Mouse (Mus musculus): ENCODE measurements around the gene Cep85l. TPM values are rescaled to one million over a fixed set of nuclear protein-coding genes. Genes with fewer than 3 reads are reported as not detected.
A peak's percentile ranks its signal among the peaks of the same experiment; 100 is the strongest.

Cep85l gene
- polyA plus RNA-seq, 1 experiment from 2014 or later = 7.7 TPM

GRCm38 (mm10) chr10:53347787-53348755 is 31.7 kb downstream of the Cep85l start:
- Histone ChIP-seq H3K4me3 (ENCODE audit: low read length) (no peak overlapping the region), H3K9me3 (ENCODE audit: control insufficient read depth, low read length) (no peaks in the 10 kb centered on the region), H3K36me3 (ENCODE audit: control insufficient read depth, insufficient read depth, low read length) (no peaks in the 10 kb centered on the region; the same call in 1 of the 2 replicates), H3K4me1 (ENCODE audit: control insufficient read depth, insufficient read depth, low read length) (no peaks in the 10 kb centered on the region), H3K27me3 (ENCODE audit: control insufficient read depth, insufficient read depth, low read length) (no peaks in the 10 kb centered on the region), H3K9ac (ENCODE audit: low read depth, low read length) (no peak overlapping the region), H3K27ac (ENCODE audit: low read depth, low read length) (no peak overlapping the region), H3K4me2 (replicated peaks; ENCODE audit: low read depth, low read length) (no peak overlapping the region)
- WGBS = 59% methylated on average over 10 of the region's 10 CpGs
- peak; percentile 79; the same call in 1 of the 2 replicates for ATAC-seq (ENCODE audit: low FRiP score, low TSS enrichment)

DNA sequence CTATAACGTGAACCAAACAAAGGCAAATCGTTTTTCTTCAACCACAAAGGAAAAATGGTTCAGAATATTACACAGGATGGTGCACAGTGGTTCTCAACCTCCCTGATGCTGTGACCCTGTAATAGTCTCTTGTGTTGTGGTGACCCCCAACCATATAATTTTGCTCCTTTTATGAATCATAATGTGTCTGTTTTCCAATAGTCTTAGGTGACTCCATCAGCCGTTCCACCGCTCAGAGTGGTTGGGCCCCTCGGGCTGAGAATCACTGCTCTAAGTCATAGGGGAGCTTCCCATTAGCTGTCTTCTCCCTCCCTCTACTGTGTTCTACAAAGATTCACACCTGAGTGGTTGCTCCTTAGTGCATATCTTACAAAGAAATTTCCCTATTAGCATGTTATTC is 32.8 kb downstream of the Cep85l start:
- Histone ChIP-seq H3K4me3 (ENCODE audit: low read length) (no peak overlapping the region), H3K4me2 (replicated peaks; ENCODE audit: low read depth, low read length) (no peak overlapping the region), H3K9me3 (ENCODE audit: control insufficient read depth, low read length) (no peaks in the 10 kb centered on the region), H3K36me3 (ENCODE audit: control insufficient read depth, insufficient read depth, low read length) (no peaks in the 10 kb centered on the region; the same call in 1 of the 2 replicates), H3K9ac (ENCODE audit: low read depth, low read length) (no peak overlapping the region), H3K27me3 (ENCODE audit: control insufficient read depth, insufficient read depth, low read length) (no peaks in the 10 kb centered on the region), H3K27ac (ENCODE audit: low read depth, low read length) (no peak overlapping the region), H3K4me1 (ENCODE audit: control insufficient read depth, insufficient read depth, low read length) (no peaks in the 10 kb centered on the region)
- ATAC-seq (ENCODE audit: low FRiP score, low TSS enrichment) = no peak
- 84% methylated on average over 5 of the region's 5 CpGs for WGBS

GRCm38 (mm10) chr10:53346506-53346905 is 33.2 kb downstream of the Cep85l start:
- Histone ChIP-seq H3K36me3 (ENCODE audit: control insufficient read depth, insufficient read depth, low read length) (no peaks in the 10 kb centered on the region; the same call in 1 of the 2 replicates), H3K4me3 (ENCODE audit: low read length) (no peak overlapping the region), H3K9me3 (ENCODE audit: control insufficient read depth, low read length) (no peaks in the 10 kb centered on the region), H3K27me3 (ENCODE audit: control insufficient read depth, insufficient read depth, low read length) (no peaks in the 10 kb centered on the region), H3K27ac (ENCODE audit: low read depth, low read length) (no peak overlapping the region), H3K4me2 (replicated peaks; ENCODE audit: low read depth, low read length) (no peak overlapping the region), H3K9ac (ENCODE audit: low read depth, low read length) (no peak overlapping the region), H3K4me1 (ENCODE audit: control insufficient read depth, insufficient read depth, low read length) (no peaks in the 10 kb centered on the region)
- WGBS = 51% methylated on average over 3 of the region's 3 CpGs
- peak; percentile 32 for ATAC-seq (ENCODE audit: low FRiP score, low TSS enrichment)

GRCm38 (mm10) chr10:53345508-53345907 is 34.2 kb downstream of the Cep85l start:
- no peaks in the 10 kb centered on the region for H3K4me1 ChIP-seq (ENCODE audit: control insufficient read depth, insufficient read depth, low read length)
- no peak overlapping the region for H3K27ac ChIP-seq (ENCODE audit: low read depth, low read length)
- ATAC-seq (ENCODE audit: low FRiP score, low TSS enrichment) = no peak
- WGBS = 94% methylated on average over 4 of the region's 4 CpGs
- no peak overlapping the region for H3K9ac ChIP-seq (ENCODE audit: low read depth, low read length)
- no peaks in the 10 kb centered on the region for H3K9me3 ChIP-seq (ENCODE audit: control insufficient read depth, low read length)
- no peak overlapping the region for H3K4me3 ChIP-seq (ENCODE audit: low read length)
- H3K36me3 ChIP-seq (ENCODE audit: control insufficient read depth, insufficient read depth, low read length) = no peaks in the 10 kb centered on the region; the same call in 1 of the 2 replicates
- no peaks in the 10 kb centered on the region for H3K27me3 ChIP-seq (ENCODE audit: control insufficient read depth, insufficient read depth, low read length)
- H3K4me2 ChIP-seq (replicated peaks; ENCODE audit: low read depth, low read length) = no peak overlapping the region

- no peak overlapping the region for H3K4me3 ChIP-seq (ENCODE audit: low read length)
- H3K9ac ChIP-seq (ENCODE audit: low read depth, low read length) = no peak overlapping the region
- no peak overlapping the region for H3K4me2 ChIP-seq (replicated peaks; ENCODE audit: low read depth, low read length)
- H3K27me3 ChIP-seq (ENCODE audit: control insufficient read depth, insufficient read depth, low read length) = no peaks in the 10 kb centered on the region
- H3K27ac ChIP-seq (ENCODE audit: low read depth, low read length) = no peak overlapping the region
- H3K36me3 ChIP-seq (ENCODE audit: control insufficient read depth, insufficient read depth, low read length) = no peaks in the 10 kb centered on the region; the same call in 1 of the 2 replicates
- no peaks in the 10 kb centered on the region for H3K9me3 ChIP-seq (ENCODE audit: control insufficient read depth, low read length)
- no peak for ATAC-seq (ENCODE audit: low FRiP score, low TSS enrichment)
- 78% methylated on average over 10 of the region's 10 CpGs for WGBS
- no peaks in the 10 kb centered on the region for H3K4me1 ChIP-seq (ENCODE audit: control insufficient read depth, insufficient read depth, low read length)
These were observed 35.9 kb downstream of the Cep85l start for GRCm38 (mm10) chr10:53343865-53344264.

DNA sequence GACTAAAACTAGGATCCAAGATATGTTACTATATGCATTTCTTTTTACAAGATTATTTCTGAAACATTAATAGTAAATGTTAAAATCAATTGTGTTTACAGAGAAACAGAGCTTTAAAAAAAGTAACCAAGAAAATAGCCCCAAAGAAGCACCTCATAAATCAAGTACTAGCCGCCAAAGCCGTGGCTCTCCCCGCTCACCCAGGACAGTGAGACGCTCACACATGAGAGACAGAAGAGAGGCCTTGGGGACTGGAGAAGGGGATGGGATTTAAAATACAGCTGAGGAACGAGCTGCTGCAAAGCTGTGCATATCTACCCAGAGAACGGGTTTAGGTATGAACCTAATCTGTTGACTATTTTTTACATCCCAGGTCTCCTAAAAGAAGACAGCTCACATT is 36.4 kb downstream of the Cep85l start:
- no peaks in the 10 kb centered on the region; the same call in 1 of the 2 replicates for H3K36me3 ChIP-seq (ENCODE audit: control insufficient read depth, insufficient read depth, low read length)
- no peaks in the 10 kb centered on the region for H3K9me3 ChIP-seq (ENCODE audit: control insufficient read depth, low read length)
- no peaks in the 10 kb centered on the region for H3K4me1 ChIP-seq (ENCODE audit: control insufficient read depth, insufficient read depth, low read length)
- no peak overlapping the region for H3K4me3 ChIP-seq (ENCODE audit: low read length)
- no peaks in the 10 kb centered on the region for H3K27me3 ChIP-seq (ENCODE audit: control insufficient read depth, insufficient read depth, low read length)
- no peak for ATAC-seq (ENCODE audit: low FRiP score, low TSS enrichment)
- WGBS = 35% methylated on average over 6 of the region's 6 CpGs
- no peak overlapping the region for H3K9ac ChIP-seq (ENCODE audit: low read depth, low read length)
- H3K27ac ChIP-seq (ENCODE audit: low read depth, low read length) = no peak overlapping the region
- H3K4me2 ChIP-seq (replicated peaks; ENCODE audit: low read depth, low read length) = no peak overlapping the region

- ATAC-seq (ENCODE audit: low FRiP score, low TSS enrichment) = no peak
- no peaks in the 10 kb centered on the region for H3K4me1 ChIP-seq (ENCODE audit: control insufficient read depth, insufficient read depth, low read length)
- WGBS = 90% methylated on average over 9 of the region's 9 CpGs
- no peak overlapping the region for H3K4me3 ChIP-seq (ENCODE audit: low read length)
- H3K27me3 ChIP-seq (ENCODE audit: control insufficient read depth, insufficient read depth, low read length) = no peaks in the 10 kb centered on the region
- no peak overlapping the region for H3K4me2 ChIP-seq (replicated peaks; ENCODE audit: low read depth, low read length)
- no peak overlapping the region for H3K9ac ChIP-seq (ENCODE audit: low read depth, low read length)
- H3K36me3 ChIP-seq (ENCODE audit: control insufficient read depth, insufficient read depth, low read length) = no peaks in the 10 kb centered on the region
- no peaks in the 10 kb centered on the region for H3K9me3 ChIP-seq (ENCODE audit: control insufficient read depth, low read length)
- no peak overlapping the region for H3K27ac ChIP-seq (ENCODE audit: low read depth, low read length)
These were observed 37.5 kb downstream of the Cep85l start for GRCm38 (mm10) chr10:53342166-53342728.

GRCm38 (mm10) chr10:53341288-53341965 is 38.3 kb downstream of the Cep85l start:
- no peak overlapping the region for H3K9ac ChIP-seq (ENCODE audit: low read depth, low read length)
- no peak overlapping the region for H3K4me2 ChIP-seq (replicated peaks; ENCODE audit: low read depth, low read length)
- H3K9me3 ChIP-seq (ENCODE audit: control insufficient read depth, low read length) = no peaks in the 10 kb centered on the region
- H3K27me3 ChIP-seq (ENCODE audit: control insufficient read depth, insufficient read depth, low read length) = no peaks in the 10 kb centered on the region
- H3K4me3 ChIP-seq (ENCODE audit: low read length) = no peak overlapping the region
- no peaks in the 10 kb centered on the region for H3K4me1 ChIP-seq (ENCODE audit: control insufficient read depth, insufficient read depth, low read length)
- ATAC-seq (ENCODE audit: low FRiP score, low TSS enrichment) = no peak
- H3K27ac ChIP-seq (ENCODE audit: low read depth, low read length) = no peak overlapping the region
- no peaks in the 10 kb centered on the region for H3K36me3 ChIP-seq (ENCODE audit: control insufficient read depth, insufficient read depth, low read length)
- 87% methylated on average over 7 of the region's 7 CpGs for WGBS
